Mouse (Mus musculus) ES-E14 (cell line): ENCODE measurements around the gene Cpn2.

Experiments
- CHD2 ChIP-seq: IDR thresholded peaks from 2 replicates; pipeline ENCODE4 v1.6.1; 2014; ENCODE audit warnings: mild to moderate bottlenecking, low read depth, low read length, inconsistent platforms
- ZC3H11A ChIP-seq: IDR thresholded peaks from 2 replicates; pipeline ENCODE4 v1.6.1; 2012; ENCODE audit warnings: low read depth, mild to moderate bottlenecking, inconsistent platforms, low read length, borderline replicate concordance

DNA sequence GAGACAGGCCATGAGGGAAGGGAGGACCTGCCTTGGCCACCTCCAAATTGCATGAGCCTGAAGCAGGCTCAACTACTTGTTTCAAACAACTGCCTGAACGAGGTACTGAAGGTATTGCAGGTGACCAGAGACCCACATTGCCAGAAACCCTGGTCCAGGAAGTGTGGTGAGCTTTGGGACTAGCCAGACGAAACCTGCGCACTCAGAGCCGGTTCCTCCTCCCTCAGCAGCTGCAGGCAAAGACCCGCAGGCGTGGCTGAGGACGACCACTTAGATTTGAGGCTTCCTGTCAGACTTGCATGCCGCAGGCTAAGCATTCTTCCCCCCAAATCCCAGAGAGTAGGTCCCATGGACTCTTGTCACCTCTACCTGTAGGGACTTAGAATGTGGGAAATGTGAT, 33.2 kb downstream of the Cpn2 start:
- TF ChIP-seq ZC3H11A = no peak
- no peak for TF ChIP-seq CHD2
